ENCODE assay signal across 4 mouse cellular contexts in genomic region chr2:68193465-68193837, GRCm38 (mm10).
"Had no signal": no experiment of that assay in that cellular context is flagged by ENCODE, and none has a peak within 500 bp of the region (broad histone marks: within the 10 kb centered on the region; RNA-seq: fewer than 3 reads in every experiment).

No protein-coding gene starts in this region.

- H3K9me3 ChIP-seq: neural tube, embryonic 13.5 days; neural tube, embryonic 15.5 days; stomach, embryonic 15.5 days had no signal

- H3K4me1 ChIP-seq: neural tube, embryonic 13.5 days; neural tube, embryonic 15.5 days; stomach, embryonic 15.5 days had no signal

- H3K36me3 ChIP-seq: neural tube, embryonic 13.5 days; neural tube, embryonic 15.5 days; stomach, embryonic 15.5 days had no signal

- H3K4me2 ChIP-seq: neural tube, embryonic 13.5 days; neural tube, embryonic 15.5 days; stomach, embryonic 15.5 days had no signal

- H3K27ac ChIP-seq: neural tube, embryonic 13.5 days; neural tube, embryonic 15.5 days; stomach, embryonic 15.5 days; stomach, postnatal 0 days had no signal

- H3K9ac ChIP-seq: neural tube, embryonic 13.5 days; neural tube, embryonic 15.5 days; stomach, embryonic 15.5 days had no signal

- H3K27me3 ChIP-seq: neural tube, embryonic 13.5 days; neural tube, embryonic 15.5 days; stomach, embryonic 15.5 days had no signal

- H3K4me3 ChIP-seq: neural tube, embryonic 13.5 days; neural tube, embryonic 15.5 days; stomach, embryonic 15.5 days had no signal
